Mouse (Mus musculus) cerebellum, adult 18-20 months (tissue): ENCODE data around the gene Atf4.

ENCODE experiments used
- DNase-seq, 2 experiments: peaks; one replicate each; pipeline ENCODE4 v3.0.0; 2021

The Atf4 gene

DNA sequence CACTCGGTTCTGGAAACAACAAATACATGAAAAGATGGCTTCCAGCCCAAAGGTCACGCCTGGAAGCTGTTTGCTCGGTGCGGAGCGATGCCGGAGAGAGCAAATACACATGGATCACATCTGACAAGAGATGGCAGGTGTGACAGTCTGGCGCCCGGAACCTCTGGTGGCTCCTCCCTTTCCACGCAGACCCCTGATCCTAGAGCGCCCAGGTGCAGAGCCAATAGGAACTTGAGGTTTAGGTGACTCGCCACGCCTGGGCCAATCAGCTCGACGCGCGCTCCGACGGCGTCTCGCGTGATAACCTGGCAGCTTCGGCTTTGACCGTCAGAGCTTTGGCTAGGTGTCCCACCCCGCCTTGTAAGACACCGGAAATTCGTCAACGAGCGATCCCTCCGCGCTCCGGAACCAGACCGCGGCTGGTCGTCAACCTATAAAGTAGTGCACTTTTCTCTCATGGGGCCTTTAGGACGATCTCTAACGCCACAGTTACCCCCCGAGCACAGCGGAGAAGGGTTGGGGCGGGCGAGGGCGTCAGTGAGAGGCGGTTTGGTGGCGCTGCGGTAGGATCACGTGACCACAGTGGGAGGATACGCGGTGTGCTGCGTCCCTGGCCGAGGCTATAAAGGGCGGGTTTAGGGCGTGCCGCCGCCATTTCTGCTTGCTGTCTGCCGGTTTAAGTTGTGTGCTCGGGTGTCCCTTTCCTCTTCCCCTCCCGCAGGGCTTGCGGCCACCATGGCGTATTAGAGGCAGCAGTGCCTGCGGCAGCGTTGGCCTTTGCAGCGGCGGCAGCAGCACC is at the start of gene Atf4:
Gene Atf4 (plus strand): TSS at position 338 of the 799 bp plus-strand sequence.
- peak; percentile 98 to 99 for DNase-seq

DNA sequence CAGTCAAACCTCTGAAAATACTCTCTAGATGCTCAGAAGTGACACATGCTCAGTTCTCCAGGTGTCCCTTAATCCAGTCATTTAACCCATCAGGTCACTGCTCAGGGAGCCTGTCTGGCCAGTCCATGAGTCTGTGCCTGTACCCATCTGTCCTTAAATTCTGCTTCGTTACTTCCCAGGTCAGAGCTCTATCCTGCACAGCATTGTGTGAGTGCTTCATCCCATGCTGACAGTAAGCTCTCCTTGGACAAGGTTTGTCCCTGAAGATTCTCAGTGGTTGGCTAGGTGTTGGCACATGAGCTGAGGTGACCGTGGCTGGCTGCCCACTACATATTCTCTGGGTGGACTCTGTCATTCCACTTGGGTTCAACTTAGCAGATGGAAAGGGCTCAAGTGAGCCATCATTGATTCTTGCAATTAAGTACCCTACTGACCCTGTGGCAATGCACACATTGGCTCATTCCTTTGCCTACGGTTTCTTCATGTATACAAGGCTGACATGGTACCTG is 48.9 kb upstream of the Atf4 start:
- DNase-seq = peak in 1 of 2 experiments; percentile 36

DNA sequence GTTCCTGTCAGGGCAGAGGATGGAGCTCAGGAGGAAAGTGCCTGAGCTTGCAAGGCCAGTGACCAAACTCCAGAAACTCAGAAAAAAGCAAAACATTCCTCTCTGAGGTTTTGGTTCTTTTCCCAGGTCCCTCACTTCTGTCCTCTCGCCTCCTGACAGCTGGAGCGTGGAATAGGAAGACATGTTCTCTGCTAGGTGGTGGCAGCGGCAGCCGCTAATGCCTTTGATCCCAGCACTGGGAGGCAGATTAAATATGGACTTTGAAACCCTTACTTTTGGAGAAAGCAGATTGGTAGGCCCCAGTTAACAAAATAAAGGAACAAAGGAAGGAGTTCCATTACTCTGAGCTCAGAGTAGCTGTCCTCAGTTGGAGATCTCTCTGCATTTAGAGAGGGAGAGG is 46.5 kb upstream of the Atf4 start:
- DNase-seq = no peak

DNA sequence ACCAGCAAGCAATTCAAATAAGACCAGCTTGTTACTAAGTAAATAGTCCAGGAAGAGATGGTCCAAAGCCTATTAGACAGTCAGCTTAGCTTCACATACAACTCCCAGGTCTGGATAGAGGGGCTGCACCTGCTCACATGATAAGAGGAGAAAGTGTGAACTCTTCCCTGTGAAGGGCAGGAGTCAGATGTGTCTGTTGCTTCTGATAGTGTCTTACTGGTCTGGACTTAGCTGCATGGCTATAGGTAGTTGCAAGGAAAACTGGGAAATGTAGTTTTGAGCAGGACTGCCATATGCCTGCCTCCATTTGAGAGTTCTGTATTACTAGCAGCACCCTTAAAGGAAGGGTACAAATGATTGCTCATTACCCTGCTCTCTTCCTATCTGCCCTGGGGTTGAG is 41.3 kb upstream of the Atf4 start:
- DNase-seq = no peak

DNA sequence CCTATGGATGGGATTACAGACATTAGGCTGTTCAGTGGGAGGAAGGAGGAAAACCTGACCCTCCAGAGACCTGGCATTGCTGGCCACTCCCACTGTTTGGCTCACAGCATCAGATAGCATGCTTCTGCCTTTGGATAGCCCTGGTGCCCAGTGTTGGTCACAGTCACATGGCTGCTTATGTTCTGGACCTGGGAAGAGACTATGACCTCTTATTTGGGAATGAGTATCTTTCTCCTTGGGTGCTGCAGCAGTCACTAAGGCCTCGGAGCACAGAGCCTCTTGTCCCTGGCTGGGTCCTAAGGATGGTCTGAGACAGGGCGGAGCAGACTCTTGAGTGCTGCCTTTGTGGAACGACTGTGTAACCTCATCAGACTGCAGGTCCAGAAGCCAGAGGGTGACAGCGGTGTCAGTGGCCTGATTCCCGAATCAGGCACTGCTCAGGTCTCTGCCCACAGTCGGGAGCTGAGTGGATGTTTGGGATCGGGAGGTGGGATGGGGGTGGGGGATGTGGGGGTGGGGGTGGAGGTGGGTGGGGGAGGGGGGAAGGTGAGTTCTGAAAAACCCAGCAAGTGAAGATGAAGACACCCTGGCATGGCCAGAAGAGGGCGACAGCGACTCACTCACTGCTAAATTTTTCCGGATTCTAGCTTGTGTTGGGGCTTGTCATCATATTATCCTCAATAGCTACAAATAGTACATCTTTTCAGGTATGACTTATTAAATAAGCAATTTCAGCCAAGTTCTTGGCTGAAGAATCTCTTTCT is 39.1 kb upstream of the Atf4 start:
- DNase-seq = peak; percentile 53 to 59

DNA sequence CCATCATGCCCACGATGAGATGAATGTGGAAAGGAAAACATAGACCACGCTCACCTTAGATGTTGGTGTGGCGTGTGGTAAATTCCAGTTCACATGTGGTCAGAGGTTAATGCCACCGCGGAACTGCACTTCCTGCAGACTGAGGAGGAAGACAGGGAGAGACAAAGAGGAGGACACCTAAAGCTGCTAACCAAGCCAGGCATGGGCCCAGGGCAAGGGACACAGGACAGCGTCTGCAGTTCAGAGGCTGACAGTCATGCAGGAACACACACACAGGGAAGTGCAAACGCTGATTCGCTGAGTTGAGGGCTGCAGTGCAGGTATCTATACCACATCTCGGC is 38.5 kb upstream of the Atf4 start:
- DNase-seq = no peak

DNA sequence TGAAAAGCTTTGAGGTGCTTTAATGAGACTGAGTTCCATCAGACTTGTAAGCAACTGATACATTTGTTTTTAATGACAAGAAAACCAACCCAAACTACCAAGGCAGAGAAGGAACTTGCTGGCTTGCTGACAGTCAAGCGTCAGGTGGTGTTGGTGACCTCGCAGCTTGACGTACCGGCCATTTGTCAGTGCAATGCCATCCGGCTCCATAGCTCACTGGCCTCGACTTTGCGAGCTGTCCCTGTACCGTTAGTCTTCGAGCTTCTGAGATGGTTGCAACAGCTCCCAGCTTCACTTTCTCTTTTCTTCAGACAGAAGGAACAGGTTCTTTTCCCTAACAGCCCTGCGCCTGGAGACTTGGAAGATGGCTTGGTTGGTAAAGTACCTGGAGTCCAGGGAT is 37.5 kb upstream of the Atf4 start:
- DNase-seq = no peak

DNA sequence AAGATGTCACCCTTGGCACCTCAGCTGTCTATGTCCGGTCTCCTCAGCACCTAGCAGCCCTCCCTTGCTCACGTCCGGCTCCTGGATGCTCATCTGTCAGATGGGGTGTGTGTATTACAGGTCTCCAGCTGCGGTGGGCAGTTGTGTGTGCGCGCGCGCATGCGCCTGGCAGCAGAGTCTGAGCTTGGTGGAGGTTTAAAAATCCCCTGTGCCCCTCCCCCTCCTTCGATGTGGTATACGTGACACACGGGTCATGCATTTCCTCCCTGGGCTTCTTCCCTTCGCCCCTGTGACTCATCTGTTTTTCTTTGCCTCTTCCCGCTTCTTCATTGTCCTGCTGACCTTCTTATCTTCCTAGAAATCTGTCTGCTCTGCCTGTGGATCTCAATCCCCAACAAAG is 35.8 kb upstream of the Atf4 start:
- DNase-seq = no peak

DNA sequence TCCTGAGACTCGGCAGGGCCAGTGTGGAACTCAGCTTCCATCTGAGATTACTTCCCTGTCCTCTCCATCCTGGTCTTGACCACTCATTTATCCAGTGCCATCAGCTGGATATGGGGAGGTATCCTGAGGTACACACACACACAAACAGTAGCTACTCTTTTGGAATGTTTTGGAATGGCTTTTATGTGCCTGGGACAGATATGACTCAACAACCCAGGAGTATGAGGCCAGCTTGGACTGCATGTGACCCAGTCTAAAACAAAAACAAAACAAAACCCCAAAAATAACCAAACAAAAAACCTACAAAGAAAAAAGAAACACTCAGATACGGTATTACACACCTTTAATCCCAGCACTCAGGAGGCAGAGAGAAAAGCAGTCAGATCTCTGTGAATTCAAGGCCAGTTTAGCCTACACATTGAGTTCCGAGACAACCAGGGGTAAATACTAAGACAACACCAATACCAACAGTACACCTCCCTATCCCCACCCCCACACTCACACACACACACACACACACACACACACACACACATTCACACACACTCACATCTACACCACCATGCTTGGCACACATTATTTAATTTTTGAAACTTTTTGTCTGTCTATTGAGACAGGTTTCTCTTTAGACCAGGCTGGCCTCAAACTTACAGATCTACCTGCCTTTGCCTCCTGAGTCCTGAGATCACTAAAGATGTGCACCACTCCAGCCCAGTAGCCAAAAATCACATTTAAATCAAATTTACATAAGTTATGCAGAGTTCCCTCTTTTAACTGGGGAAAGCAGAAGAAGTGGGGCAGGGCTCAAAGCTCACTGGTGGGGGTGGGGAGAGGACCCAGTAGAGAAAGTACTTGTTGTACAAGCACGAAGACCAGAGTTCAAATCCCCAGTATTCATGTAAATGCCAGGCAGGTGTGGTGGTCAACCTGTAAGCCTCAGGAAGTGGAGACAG is 35.0 kb upstream of the Atf4 start:
- no peak for DNase-seq

DNA sequence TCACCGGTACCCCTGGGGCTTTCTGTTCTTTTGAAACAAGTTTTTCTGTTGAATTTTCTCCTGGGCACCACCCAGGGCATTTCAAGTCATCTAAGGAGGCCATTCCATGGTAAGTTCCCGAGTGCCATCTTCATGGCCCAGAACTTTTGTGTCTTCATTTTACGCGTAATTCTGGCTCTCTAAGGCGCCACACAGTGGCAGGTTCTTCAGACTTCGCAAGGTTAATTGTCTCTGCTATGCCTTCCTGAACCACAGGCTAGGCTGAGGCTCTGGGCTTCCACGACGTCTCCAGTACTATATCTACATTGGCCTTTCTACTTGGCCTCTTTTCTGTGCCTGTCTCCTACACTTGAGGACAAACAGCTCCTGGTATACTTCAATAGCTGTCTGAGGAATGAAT is 34.0 kb upstream of the Atf4 start:
- DNase-seq = no peak

DNA sequence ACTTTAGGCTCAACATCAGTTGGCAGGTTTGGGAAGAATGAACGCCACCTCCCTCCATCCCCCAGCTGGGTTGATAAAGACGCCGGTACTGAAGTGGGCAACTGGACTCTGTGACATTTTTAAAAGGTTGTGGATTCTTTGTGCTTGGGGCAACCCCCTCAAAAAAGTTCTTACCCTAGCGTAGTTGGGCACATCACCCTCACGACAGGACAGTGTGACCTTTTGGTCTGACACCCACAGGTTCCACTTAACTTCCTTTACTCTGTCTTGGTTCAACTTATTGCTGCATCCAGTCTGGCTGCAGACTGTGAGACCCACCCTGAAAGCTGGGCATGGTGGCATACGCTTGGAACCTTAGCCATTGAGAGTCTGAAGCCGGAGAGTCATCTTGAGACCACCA is 31.2 kb upstream of the Atf4 start:
- no peak for DNase-seq

DNA sequence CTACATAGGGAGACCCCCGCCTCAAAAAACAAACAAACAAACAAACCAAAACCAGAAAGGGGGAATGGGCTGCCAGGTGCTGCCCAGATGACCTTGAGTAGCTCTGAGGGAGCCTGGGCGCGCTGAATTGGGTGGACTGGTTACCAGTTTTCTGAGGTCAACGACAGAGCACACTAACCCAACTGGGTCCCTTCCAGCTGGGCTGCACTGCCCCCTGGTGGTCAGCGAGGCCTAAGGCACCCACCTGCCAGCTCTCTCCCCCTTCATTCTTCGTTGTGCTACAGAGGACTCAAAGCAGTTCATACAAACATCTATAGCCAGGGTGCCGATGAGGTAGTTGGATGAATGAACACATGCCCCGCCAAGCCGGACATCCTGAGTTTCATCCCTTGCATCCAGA is 29.8 kb upstream of the Atf4 start:
- DNase-seq = peak; percentile 74 to 81

DNA sequence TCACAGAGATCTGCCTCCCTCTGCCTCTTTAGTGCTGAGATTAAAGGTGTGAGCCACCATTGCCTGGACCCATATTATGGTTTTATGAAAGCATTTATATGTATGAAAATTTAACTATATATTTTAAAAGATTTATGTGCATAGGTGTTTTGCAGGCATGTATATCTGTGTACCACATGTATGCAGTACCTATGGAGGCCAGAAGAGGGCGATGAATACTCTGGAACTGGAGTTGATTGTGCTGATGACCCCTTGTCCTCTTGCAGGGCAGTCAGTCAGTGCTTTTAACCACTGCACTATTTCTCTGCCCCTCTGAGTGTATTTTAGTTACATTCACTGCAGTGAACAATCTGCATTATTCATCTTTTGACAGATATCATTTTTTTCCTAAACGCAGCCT is 29.2 kb upstream of the Atf4 start:
- DNase-seq = peak; percentile 61 to 64

DNA sequence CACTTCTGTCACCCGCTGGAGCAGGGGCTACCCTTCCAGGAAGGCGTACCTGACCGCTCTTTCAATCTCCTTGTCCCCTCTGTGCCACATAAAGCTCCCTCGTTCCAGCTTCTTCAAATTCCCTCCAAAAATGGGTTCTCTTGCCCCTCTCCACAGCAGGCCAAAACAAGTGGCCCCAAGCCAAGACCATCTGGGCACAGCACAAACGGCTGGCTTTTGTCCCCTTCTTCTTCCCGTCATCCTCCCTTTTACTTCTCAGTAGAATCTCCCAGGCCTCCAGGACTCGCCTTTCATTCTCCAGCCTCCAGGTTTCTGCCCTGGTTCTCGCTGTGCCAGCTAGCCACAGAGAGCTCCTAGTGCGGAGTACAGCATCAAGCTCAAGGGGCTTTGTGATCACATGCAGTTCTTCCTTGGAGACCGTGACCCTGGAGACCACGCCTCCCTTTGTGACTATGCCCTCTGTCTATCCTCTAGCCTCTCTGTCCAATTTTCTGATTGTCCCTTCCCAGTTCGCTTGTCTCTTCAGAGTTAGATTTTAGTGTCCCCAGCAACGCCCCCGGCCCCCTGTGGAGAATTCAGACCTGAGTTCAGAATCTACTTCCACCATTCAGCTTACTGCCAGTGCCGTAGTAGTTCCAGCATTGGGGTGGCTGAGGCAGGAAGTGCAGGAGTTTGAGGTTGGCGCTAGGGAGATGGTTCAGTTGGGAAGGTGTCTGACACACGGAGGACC is 26.7 kb upstream of the Atf4 start:
- no peak for DNase-seq

DNA sequence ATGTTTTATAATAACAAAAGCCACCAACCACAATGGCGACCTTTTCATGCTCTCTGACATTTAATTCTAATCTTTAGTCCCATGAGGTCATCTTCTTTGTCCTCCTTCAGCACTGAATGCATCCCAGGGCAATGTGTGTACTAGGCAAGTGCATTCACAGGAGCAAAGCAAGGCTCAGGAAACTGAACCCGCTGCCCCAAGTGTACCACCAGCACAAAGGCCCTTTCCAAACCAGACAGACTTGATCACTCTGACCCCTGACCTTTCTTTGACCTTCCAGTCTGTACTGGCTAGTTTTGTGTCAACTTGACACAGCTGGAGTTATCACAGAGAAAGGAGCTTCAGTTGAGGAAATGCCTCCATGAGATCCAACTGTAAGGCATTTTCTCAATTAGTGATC is 22.7 kb upstream of the Atf4 start:
- no peak for DNase-seq

DNA sequence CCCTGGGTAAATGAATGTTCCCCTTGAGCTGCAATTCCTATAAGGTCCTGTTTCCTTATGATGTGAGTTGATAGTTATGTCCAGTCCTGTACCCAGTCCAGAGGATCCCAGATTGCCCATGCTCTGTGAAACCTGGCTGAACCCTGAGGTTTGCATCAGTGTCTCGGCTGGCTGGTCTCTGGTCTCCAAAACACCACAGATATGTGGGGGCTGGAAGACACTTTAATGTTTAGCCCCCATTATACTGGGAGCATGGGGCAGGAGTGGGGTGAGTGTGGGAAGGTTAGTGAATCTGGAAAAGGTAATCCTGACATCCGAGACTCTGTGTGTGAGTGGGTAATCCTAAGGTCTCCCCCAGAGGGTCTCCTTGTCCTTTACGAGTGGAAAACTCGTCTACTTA is 21.9 kb upstream of the Atf4 start:
- no peak for DNase-seq

DNA sequence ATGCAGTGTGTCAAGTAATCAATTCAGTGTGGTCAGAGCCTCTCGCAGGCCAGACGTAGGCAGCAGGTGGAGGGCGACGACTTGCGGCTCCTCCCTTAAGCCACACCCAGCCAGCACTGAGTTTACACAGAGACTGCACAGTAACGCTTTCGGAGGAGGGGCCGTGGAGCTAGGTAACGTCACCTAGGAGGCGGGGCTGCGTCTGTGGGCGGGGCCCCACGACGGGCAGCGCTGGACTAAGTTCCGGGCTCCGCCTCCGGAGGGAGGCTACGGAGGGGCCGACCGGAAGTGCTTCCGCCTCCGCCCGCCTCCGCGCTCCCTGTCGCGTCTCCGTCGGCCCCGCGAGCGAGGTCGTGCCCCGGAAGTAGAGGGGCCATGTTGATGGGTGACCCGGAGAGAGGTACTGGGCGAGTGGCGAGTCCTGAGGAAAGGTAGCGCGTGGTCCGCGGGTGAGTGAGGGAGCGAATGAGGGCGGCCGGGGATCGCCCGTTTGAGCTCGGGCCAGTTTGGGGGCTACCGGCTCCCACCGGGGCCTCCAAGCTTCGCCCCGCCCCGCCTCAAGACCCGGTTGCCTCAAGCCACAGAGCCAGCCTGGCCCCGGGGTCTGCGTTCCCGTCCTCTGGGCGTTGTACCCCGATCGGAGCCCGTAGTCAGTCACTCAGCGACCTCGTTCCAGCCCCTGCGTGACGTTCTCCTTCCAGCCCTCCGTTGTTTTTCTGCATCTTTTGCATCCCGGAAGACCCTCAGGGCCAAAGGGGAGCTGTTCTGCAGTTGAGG is 21.1 kb upstream of the Atf4 start, which contains the start of gene Mief1:
Gene Mief1 (plus strand): TSS at position 286 of the 777 bp plus-strand sequence.
- peak; percentile 98 for DNase-seq

DNA sequence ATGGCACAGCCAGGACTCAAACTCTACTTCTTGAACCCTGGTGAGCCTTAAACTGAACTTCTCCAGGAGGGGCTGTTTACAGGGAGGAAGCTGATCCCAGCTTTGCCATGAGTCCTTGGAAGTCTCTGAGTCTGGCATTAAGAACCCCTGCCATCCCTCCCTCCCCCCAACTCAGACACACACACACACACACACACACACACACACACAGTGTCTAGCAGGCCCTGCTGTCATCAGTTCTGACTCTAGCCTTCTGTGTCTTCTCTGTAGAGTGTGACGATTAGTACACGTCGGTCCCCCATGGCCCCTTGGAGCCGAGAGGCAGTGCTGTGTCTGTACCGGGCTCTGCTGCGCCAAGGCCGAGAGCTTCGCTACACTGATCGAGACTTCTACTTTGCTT is 19.4 kb upstream of the Atf4 start, which contains the start of gene AC140267.1:
Gene AC140267.1 (plus strand): TSS at position 301 of the 400 bp plus-strand sequence.
- DNase-seq = no peak

DNA sequence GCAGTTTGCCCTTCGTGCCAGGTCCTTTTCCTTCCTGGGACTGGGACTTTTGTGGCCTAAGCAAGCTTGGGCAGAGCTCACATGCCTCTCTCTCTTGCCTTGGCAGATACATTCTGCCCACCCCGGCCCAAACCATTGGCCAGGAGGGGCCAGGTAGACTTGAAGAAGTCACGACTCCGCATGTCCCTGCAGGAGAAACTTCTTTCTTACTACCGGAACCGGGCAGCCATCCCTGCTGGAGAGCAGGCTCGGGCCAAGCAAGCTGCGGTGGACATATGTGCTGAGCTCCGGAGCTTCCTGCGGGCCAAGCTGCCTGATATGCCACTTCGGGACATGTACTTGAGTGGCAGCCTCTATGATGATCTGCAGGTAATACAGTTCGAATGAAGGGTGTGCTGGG is 6.8 kb upstream of the Atf4 start:
- DNase-seq = peak; percentile 63 to 68

DNA sequence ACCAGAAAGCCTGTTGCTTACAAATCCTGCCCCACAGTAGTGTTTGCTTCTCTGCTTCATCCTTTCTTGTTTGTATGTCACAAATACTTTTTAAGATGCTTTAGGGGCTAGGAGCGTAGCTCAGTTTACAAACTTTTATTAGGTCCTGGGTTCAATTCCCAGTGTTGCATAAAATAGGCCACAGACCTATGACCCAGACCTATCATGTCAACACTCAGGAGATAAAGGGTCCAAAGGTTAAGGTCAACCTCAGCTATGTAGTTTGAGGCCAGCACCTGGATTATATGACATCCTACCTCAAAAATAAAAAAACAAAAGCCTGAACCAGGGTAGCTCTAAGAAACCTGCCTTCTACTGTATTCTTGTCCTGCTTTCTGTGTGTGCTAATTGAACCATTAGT is 6.4 kb upstream of the Atf4 start:
- no peak for DNase-seq

DNA sequence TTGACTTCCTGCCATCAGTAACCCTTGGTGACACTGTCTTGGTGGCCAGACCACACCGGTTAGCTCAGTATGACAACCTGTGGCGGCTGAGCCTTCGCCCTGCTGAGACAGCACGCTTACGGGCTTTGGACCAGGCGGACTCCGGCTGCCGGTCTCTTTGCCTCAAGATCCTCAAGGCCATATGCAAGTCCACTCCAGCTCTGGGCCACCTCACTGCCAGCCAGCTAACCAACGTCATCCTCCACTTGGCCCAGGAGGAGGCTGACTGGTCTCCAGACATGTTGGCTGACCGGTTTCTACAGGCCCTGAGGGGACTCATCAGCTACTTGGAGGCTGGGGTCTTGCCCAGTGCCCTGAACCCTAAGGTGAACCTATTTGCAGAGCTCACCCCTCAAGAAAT is 5.3 kb upstream of the Atf4 start:
- no peak for DNase-seq
